Comparison of ENCODE assay signal across 8 mouse cellular contexts in the genomic region with DNA sequence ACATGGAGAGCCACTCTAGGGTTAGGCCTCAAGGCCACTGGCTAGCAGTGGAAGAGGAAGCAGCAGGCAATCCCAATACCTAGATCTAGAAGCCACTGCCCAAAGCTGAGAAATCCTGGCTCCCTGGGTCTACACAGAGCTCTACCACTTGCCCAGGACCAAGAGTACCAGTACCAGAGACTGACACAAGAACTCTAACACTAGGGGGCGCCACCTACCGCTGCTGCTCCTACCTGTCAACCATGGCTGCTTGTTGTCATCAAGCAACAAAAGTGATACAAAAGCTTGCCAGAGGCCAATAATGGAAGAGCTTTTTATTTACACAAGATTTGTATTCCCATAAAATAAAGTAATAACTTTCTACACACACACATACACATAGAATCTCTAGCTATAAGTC. TPM values are rescaled to one million over a fixed set of nuclear protein-coding genes. Genes with fewer than 3 reads are reported as not detected.
DNase-seq lines count a peak whose midpoint lies in the region; ATAC-seq and TF ChIP-seq lines count a peak whose summit lies in the region.

No protein-coding gene starts in this region.

- TF ChIP-seq CTCF in embryonic fibroblast, embryonic 13.5 days (IDR thresholded peaks at IDR 0.05; ENCODE audit: borderline replicate concordance, insufficient read depth, low read length): peak; percentile 50; the same call in 1 of the 2 replicates
- TF ChIP-seq CTCF in kidney, postnatal 0 days (IDR thresholded peaks at IDR 0.05; ENCODE audit: low read depth): peak; percentile 70

- no peak overlapping the region for H3K27ac ChIP-seq in neural tube, embryonic 15.5 days (replicated peaks)
- H3K27ac ChIP-seq in embryonic fibroblast, embryonic 13.5 days (ENCODE audit: insufficient read depth, low read length): no peak overlapping the region
- H3K27ac ChIP-seq in kidney, postnatal 0 days: no peak overlapping the region
- no peak overlapping the region for H3K27ac ChIP-seq in liver, embryonic 11.5 days (ENCODE audit: low read depth, low read length)

- no peaks in the 10 kb centered on the region for H3K4me1 ChIP-seq in neural tube, embryonic 15.5 days
- H3K4me1 ChIP-seq in embryonic fibroblast, embryonic 13.5 days (ENCODE audit: control insufficient read depth, insufficient read depth, low read length): no peaks in the 10 kb centered on the region; the same call in 1 of the 2 replicates
- no peaks in the 10 kb centered on the region for H3K4me1 ChIP-seq in kidney, postnatal 0 days (replicated peaks; ENCODE audit: insufficient read depth, low read length)
- H3K4me1 ChIP-seq in liver, embryonic 11.5 days (replicated peaks; ENCODE audit: control insufficient read depth, insufficient read depth, low read length): no peaks in the 10 kb centered on the region

- DNase-seq in neural tube, embryonic 10.5 days (ENCODE audit: extremely low spot score, low spot score): peak; percentile 62
- DNase-seq in adrenal gland, postnatal 4 days (ENCODE audit: low spot score in 2 of 2): peak; percentile 44 to 45
- DNase-seq in kidney, postnatal 0 days (ENCODE audit: low spot score): peak; percentile 64
- peak; percentile 62 for DNase-seq in liver, embryonic 11.5 days (ENCODE audit: low spot score)
- DNase-seq in right cerebral cortex, postnatal 36 days (ENCODE audit: low spot score in 2 of 2): peak; percentile 53 to 54
- DNase-seq in Muller cell, postnatal 12 days (ENCODE audit: inconsistent ontology term): no peak

- no peak overlapping the region for H3K4me2 ChIP-seq in neural tube, embryonic 15.5 days
- no peak overlapping the region for H3K4me2 ChIP-seq in kidney, postnatal 0 days (ENCODE audit: low read length)
- H3K4me2 ChIP-seq in liver, embryonic 11.5 days: no peak overlapping the region

- no peaks in the 10 kb centered on the region for H3K9me3 ChIP-seq in neural tube, embryonic 15.5 days (replicated peaks)
- H3K9me3 ChIP-seq in kidney, postnatal 0 days (replicated peaks; ENCODE audit: low read length): no peaks in the 10 kb centered on the region
- H3K9me3 ChIP-seq in liver, embryonic 11.5 days (ENCODE audit: control insufficient read depth, low read length): no peaks in the 10 kb centered on the region

- H3K9ac ChIP-seq in neural tube, embryonic 15.5 days (replicated peaks): no peak overlapping the region
- H3K9ac ChIP-seq in kidney, postnatal 0 days (ENCODE audit: low read depth, low read length): no peak overlapping the region
- H3K9ac ChIP-seq in liver, embryonic 11.5 days (ENCODE audit: low read depth, low read length): no peak overlapping the region

- H3K27me3 ChIP-seq in neural tube, embryonic 15.5 days (replicated peaks): no peaks in the 10 kb centered on the region
- no peaks in the 10 kb centered on the region for H3K27me3 ChIP-seq in kidney, postnatal 0 days (ENCODE audit: insufficient read depth, low read length)
- no peaks in the 10 kb centered on the region for H3K27me3 ChIP-seq in liver, embryonic 11.5 days (replicated peaks; ENCODE audit: control insufficient read depth, insufficient read depth, low read length)

- TF ChIP-seq POLR2A in embryonic fibroblast, embryonic 13.5 days (IDR thresholded peaks at IDR 0.05; ENCODE audit: low read depth, low read length): no peak

- no peak for ATAC-seq in neural tube, embryonic 15.5 days (ENCODE audit: low FRiP score)
- no peak for ATAC-seq in kidney, postnatal 0 days (replicated peaks; ENCODE audit: low FRiP score, low read depth)
- no peak for ATAC-seq in liver, embryonic 11.5 days (replicated peaks; ENCODE audit: low FRiP score)

- H3K36me3 ChIP-seq in neural tube, embryonic 15.5 days: no peaks in the 10 kb centered on the region
- H3K36me3 ChIP-seq in kidney, postnatal 0 days (ENCODE audit: insufficient read depth, low read length): no peaks in the 10 kb centered on the region
- no peaks in the 10 kb centered on the region for H3K36me3 ChIP-seq in liver, embryonic 11.5 days (ENCODE audit: control insufficient read depth, insufficient read depth, low read length)

- no peak overlapping the region for H3K4me3 ChIP-seq in neural tube, embryonic 15.5 days (replicated peaks)
- no peak overlapping the region for H3K4me3 ChIP-seq in embryonic fibroblast, embryonic 13.5 days (ENCODE audit: insufficient read depth, low read length)
- no peak overlapping the region for H3K4me3 ChIP-seq in kidney, postnatal 0 days (replicated peaks; ENCODE audit: low read depth, low read length)
- no peak overlapping the region for H3K4me3 ChIP-seq in liver, embryonic 11.5 days (ENCODE audit: low read depth, low read length)

- 2% methylated on average over 2 of the region's 2 CpGs for WGBS in neural tube, embryonic 15.5 days
- WGBS in kidney, postnatal 0 days: 8% methylated on average over 2 of the region's 2 CpGs
- 16% methylated on average over 2 of the region's 2 CpGs for WGBS in liver, embryonic 11.5 days

RNA-seq across cellular contexts. Expression of a gene that starts 33.8 kb away (rescaled TPM):
- 2.1 and 2.9 TPM in 2 replicates for polyA plus RNA-seq in neural tube, embryonic 15.5 days (2015; fragmentation: Nextera tagmentation; extraction: Ambion mirVana)
- total RNA-seq in adrenal gland, postnatal 4 days (2021): 1 to 10 TPM; 3.2 to 4.3 TPM
- not detected in 2 replicates for polyA plus RNA-seq in embryonic fibroblast, embryonic 13.5 days (2011; ENCODE audit: insufficient read length, low read depth, missing spikeins)
- 1.0 and 1.2 TPM in 2 replicates for polyA plus RNA-seq in kidney, postnatal 0 days (2015; fragmentation: Nextera tagmentation; extraction: Ambion mirVana)
- 14.7 and 19.1 TPM in 2 replicates for polyA plus RNA-seq in liver, embryonic 11.5 days (2014; fragmentation: Nextera tagmentation; extraction: Ambion mirVana)
